Mouse (Mus musculus) intestine, embryonic 16.5 days (tissue): ENCODE results near the gene Zfp784. TPM values are rescaled to one million over a fixed set of nuclear protein-coding genes. Genes with fewer than 3 reads are reported as not detected.

Experiments used
- ATAC-seq: fragments of 200-750 bp; cut with Nextera tagmentation; 2 replicates; pipeline ENCODE4 v1.8.0; 2017; ENCODE audit warnings: moderate TSS enrichment, moderate library complexity
- H3K27ac ChIP-seq: fragments of 300-500 bp; sonication (generic); 2 replicates; pipeline ENCODE4 v1.5.1; 2014; ENCODE audit warnings: mild to moderate bottlenecking, low read length
- H3K27me3 ChIP-seq: fragments of 300-500 bp; sonication (generic); replicated peaks from 2 replicates; pipeline ENCODE4 v1.6.1; 2014; ENCODE audit warnings: low read length, control low read depth, mixed read lengths; ENCODE audit not compliant: control insufficient read depth, insufficient read depth
- H3K36me3 ChIP-seq: fragments of 300-500 bp; sonication (generic); 2 replicates; pipeline ENCODE4 v1.6.1; 2014; ENCODE audit warnings: low read length, control low read depth; ENCODE audit not compliant: control insufficient read depth, insufficient read depth
- H3K4me1 ChIP-seq: fragments of 300-500 bp; sonication (generic); 2 replicates; pipeline ENCODE4 v1.6.1; 2014; ENCODE audit warnings: low read length, control low read depth, mixed read lengths; ENCODE audit not compliant: control insufficient read depth, insufficient read depth
- H3K4me2 ChIP-seq: fragments of 300-500 bp; sonication (generic); 2 replicates; pipeline ENCODE4 v1.6.1; 2014; ENCODE audit warnings: low read depth, low read length, control low read depth
- H3K4me3 ChIP-seq: fragments of 300-500 bp; sonication (generic); 2 replicates; pipeline ENCODE4 v1.5.1; 2014; ENCODE audit warnings: mild to moderate bottlenecking, low read length
- H3K9ac ChIP-seq: fragments of 300-500 bp; sonication (generic); 2 replicates; pipeline ENCODE4 v1.6.1; 2014; ENCODE audit warnings: low read depth, low read length
- H3K9me3 ChIP-seq: fragments of 300-500 bp; sonication (generic); 2 replicates; pipeline ENCODE4 v1.6.1; 2016; ENCODE audit warnings: low read length, control low read depth; ENCODE audit not compliant: control insufficient read depth
- WGBS: fragments of 180-500 bp; shearing (Covaris S2); extraction: QIAGEN DNeasy Blood & Tissue Kit; methylation state at CpG from one replicate; pipeline ENCODE4 v1.1.7; 2014; 5-methylcytosine and 5-hydroxymethylcytosine counted together
- polyA plus RNA-seq: library from polyadenylated mRNA; unstranded; fragments of >200 nt; fragmentation: Nextera tagmentation; extraction: Ambion mirVana; gene quantifications from 2 replicates; pipeline ENCODE4 v1.2.1, GENCODE M21; 2015

Gene Zfp784
- polyA plus RNA-seq, 1 experiment from 2014 or later = 8.0 TPM

GRCm38 (mm10) chr7:5035628-5036027 is 2.6 kb downstream of the Zfp784 start:
- H3K4me3 ChIP-seq = no peak overlapping the region
- ATAC-seq = no peak
- no peaks in the 10 kb centered on the region for H3K27me3 ChIP-seq
- H3K9ac ChIP-seq = no peak overlapping the region
- 96% methylated on average over 17 of the region's 17 CpGs for WGBS
- H3K9me3 ChIP-seq = peaks cover 17% of the 10 kb centered on the region
- H3K36me3 ChIP-seq = peaks cover 43% of the 10 kb centered on the region
- no peak overlapping the region for H3K27ac ChIP-seq
- no peak overlapping the region for H3K4me2 ChIP-seq
- H3K4me1 ChIP-seq = peaks cover 6% of the 10 kb centered on the region

GRCm38 (mm10) chr7:5033818-5034217 is 4.4 kb downstream of the Zfp784 start, which contains the start of gene 4632433K11Rik:
Gene 4632433K11Rik, plus strand, starts transcription at chr7:5034118.
- H3K4me1 ChIP-seq = peaks cover 6% of the 10 kb centered on the region
- no peak within 1 kb of the TSS for H3K9ac ChIP-seq
- H3K27me3 ChIP-seq = no peaks in the 10 kb centered on the region

DNA sequence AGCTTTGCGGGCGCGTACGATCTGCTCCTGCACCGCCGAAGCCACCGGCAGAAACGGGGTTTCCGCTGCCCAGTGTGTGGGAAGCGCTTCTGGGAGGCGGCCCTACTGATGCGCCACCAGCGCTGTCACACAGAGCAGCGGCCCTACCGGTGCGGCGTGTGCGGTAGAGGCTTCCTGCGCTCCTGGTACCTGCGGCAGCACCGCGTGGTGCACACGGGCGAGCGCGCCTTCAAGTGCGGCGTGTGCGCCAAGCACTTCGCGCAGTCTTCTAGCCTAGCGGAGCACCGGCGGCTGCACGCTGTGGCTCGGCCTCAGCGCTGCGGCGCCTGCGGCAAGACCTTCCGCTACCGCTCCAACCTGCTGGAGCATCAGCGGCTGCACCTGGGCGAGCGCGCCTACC is 6.8 kb downstream of the Zfp784 start:
- WGBS = 84% methylated on average over 46 of the region's 46 CpGs
- no peak for ATAC-seq
- no peaks in the 10 kb centered on the region for H3K4me1 ChIP-seq
- H3K27ac ChIP-seq = no peak overlapping the region
- peaks cover 32% of the 10 kb centered on the region for H3K9me3 ChIP-seq
- H3K9ac ChIP-seq = no peak overlapping the region
- no peaks in the 10 kb centered on the region for H3K27me3 ChIP-seq
- H3K4me2 ChIP-seq = no peak overlapping the region
- no peak overlapping the region for H3K4me3 ChIP-seq
- peaks cover 72% of the 10 kb centered on the region for H3K36me3 ChIP-seq

More at GRCm38 (mm10) chr7:5033818-5034217, 4.4 kb downstream of the Zfp784 start, which contains the start of gene 4632433K11Rik:
- Histone ChIP-seq H3K9me3 (peaks cover 32% of the 10 kb centered on the region), H3K27ac (no peak within 1 kb of the TSS), H3K36me3 (peaks cover 61% of the 10 kb centered on the region), H3K4me2 (no peak within 1 kb of the TSS), H3K4me3 (no peak within 1 kb of the TSS)
- no peak for ATAC-seq
- 87% methylated on average over 3 of the region's 3 CpGs for whole genome bisulfite sequencing

DNA sequence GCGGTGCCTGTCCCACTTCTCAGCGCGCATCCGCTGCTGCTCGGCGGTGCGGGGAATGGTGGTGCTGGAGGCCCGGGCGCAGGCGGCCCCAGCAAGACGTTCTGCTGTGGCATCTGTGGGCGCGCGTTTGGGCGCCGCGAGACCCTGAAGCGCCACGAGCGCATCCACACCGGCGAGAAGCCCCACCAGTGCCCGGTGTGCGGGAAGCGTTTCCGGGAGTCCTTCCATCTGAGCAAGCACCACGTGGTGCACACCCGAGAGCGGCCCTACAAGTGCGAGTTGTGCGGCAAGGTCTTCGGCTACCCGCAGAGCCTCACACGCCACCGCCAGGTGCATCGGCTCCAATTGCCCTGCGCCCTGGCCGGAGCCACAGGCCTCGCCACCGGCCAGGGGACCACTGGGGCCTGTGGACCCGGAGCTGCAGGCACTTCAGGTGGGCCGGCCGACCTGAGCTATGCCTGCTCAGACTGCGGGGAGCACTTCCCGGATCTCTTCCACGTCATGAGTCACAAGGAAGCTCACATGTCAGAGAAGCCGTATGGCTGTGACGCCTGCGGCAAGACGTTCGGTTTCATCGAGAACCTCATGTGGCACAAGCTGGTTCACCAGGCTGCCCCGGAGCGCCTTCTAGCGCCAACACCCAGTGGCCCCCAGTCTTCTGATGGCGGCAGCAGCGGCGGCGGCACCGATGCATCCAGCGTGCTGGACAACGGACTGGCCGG is 7.5 kb downstream of the Zfp784 start:
- no peaks in the 10 kb centered on the region for H3K27me3 ChIP-seq
- H3K9me3 ChIP-seq = peaks cover 32% of the 10 kb centered on the region
- no peak overlapping the region for H3K4me2 ChIP-seq
- H3K4me3 ChIP-seq = no peak overlapping the region
- WGBS = 86% methylated on average over 63 of the region's 63 CpGs
- H3K36me3 ChIP-seq = peaks cover 70% of the 10 kb centered on the region
- ATAC-seq = 0 out of 2 replicates have a peak, but pooled peaks have one; percentile 8
- no peaks in the 10 kb centered on the region for H3K4me1 ChIP-seq
- no peak overlapping the region for H3K9ac ChIP-seq
- no peak overlapping the region for H3K27ac ChIP-seq

DNA sequence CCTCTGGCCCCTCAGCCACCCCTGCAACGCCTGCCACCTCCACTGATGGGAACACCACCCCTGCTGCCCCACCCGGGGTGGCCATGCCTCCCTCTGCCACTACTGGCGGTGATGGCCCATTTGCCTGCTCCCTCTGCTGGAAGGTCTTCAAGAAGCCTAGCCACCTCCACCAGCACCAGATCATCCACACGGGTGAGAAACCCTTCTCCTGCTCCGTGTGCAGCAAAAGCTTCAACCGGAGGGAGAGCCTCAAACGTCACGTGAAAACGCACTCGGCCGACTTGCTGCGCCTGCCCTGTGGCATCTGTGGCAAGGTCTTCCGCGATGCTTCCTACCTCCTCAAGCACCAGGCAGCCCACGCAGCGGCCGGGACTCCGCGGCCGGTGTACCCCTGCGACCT is 8.3 kb downstream of the Zfp784 start:
- 88% methylated on average over 21 of the region's 21 CpGs for WGBS
- H3K27me3 ChIP-seq = no peaks in the 10 kb centered on the region
- peaks cover 63% of the 10 kb centered on the region for H3K36me3 ChIP-seq
- H3K9me3 ChIP-seq = peaks cover 32% of the 10 kb centered on the region
- no peak overlapping the region for H3K27ac ChIP-seq
- ATAC-seq = no peak
- no peak overlapping the region for H3K4me2 ChIP-seq
- H3K4me3 ChIP-seq = no peak overlapping the region
- H3K4me1 ChIP-seq = no peaks in the 10 kb centered on the region
- no peak overlapping the region for H3K9ac ChIP-seq

DNA sequence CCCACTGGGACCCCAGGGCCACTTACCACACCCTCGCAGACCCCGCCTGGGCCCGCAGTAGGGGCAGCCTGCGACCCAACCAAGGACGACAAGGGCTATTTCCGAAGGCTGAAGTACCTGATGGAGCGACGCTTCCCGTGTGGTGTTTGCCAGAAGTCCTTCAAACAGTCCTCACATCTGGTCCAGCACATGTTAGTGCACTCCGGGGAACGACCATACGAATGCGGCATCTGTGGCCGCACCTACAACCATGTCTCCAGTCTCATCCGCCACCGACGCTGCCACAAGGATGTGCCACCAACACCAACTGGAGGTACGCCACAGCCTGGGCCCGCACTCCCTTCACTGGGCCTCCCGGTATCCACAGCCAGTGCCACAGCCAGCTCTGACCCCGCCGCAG is 8.7 kb downstream of the Zfp784 start:
- H3K4me3 ChIP-seq = no peak overlapping the region
- H3K9ac ChIP-seq = no peak overlapping the region
- no peak for ATAC-seq
- H3K9me3 ChIP-seq = peaks cover 32% of the 10 kb centered on the region
- 95% methylated on average over 22 of the region's 22 CpGs for WGBS
- no peak overlapping the region for H3K4me2 ChIP-seq
- H3K36me3 ChIP-seq = peaks cover 59% of the 10 kb centered on the region
- no peak overlapping the region for H3K27ac ChIP-seq
- no peaks in the 10 kb centered on the region for H3K27me3 ChIP-seq
- no peaks in the 10 kb centered on the region for H3K4me1 ChIP-seq

- no peaks in the 10 kb centered on the region for H3K27me3 ChIP-seq
- peaks cover 2% of the 10 kb centered on the region; the same call in 1 of the 2 replicates for H3K9me3 ChIP-seq
- H3K27ac ChIP-seq = peak overlapping the region; percentile 97
- H3K4me2 ChIP-seq = peak overlapping the region; percentile 75
- peaks cover 17% of the 10 kb centered on the region for H3K4me1 ChIP-seq
- peaks cover 24% of the 10 kb centered on the region for H3K36me3 ChIP-seq
- peak overlapping the region; percentile 86 for H3K4me3 ChIP-seq
- ATAC-seq = no peak
- peak overlapping the region; percentile 95 for H3K9ac ChIP-seq
- whole genome bisulfite sequencing = 43% methylated on average over 5 of the region's 5 CpGs
Measured at GRCm38 (mm10) chr7:5021197-5021596, 17.0 kb downstream of the Zfp784 start.

- Histone ChIP-seq H3K9ac (peak overlapping the region; percentile 95), H3K27me3 (no peaks in the 10 kb centered on the region), H3K27ac (peak overlapping the region; percentile 97), H3K9me3 (peaks cover 2% of the 10 kb centered on the region; the same call in 1 of the 2 replicates), H3K4me2 (peak overlapping the region; percentile 75), H3K36me3 (peaks cover 23% of the 10 kb centered on the region), H3K4me3 (peak overlapping the region; percentile 86), H3K4me1 (peaks cover 18% of the 10 kb centered on the region)
- 0% methylated on average over 15 of the region's 15 CpGs for WGBS
- ATAC-seq = peak; percentile 1; the same call in 1 of the 2 replicates
Measured at GRCm38 (mm10) chr7:5020685-5021084, 17.6 kb downstream of the Zfp784 start.

GRCm38 (mm10) chr7:5020000-5020681 is 18.1 kb downstream of the Zfp784 start, which contains the start of the genes Zfp865 and Ccdc106:
Gene Zfp865, plus strand, starts transcription at chr7:5020376.
Gene Ccdc106, plus strand, starts transcription at chr7:5020553.
- Histone ChIP-seq H3K9ac (peak within 1 kb of the TSS; percentile 95), H3K4me3 (peak within 1 kb of the TSS; percentile 86), H3K27ac (peak within 1 kb of the TSS; percentile 97), H3K4me2 (peak within 1 kb of the TSS; percentile 75), H3K36me3 (peaks cover 23% of the 10 kb centered on the region), H3K4me1 (peaks cover 18% of the 10 kb centered on the region), H3K9me3 (peaks cover 2% of the 10 kb centered on the region; the same call in 1 of the 2 replicates), H3K27me3 (no peaks in the 10 kb centered on the region)
- under 1% methylated on average over 49 of the region's 49 CpGs for WGBS
- ATAC-seq = peak; percentile 90
